Mouse (Mus musculus): ENCODE data around the gene Fastk.

DNA sequence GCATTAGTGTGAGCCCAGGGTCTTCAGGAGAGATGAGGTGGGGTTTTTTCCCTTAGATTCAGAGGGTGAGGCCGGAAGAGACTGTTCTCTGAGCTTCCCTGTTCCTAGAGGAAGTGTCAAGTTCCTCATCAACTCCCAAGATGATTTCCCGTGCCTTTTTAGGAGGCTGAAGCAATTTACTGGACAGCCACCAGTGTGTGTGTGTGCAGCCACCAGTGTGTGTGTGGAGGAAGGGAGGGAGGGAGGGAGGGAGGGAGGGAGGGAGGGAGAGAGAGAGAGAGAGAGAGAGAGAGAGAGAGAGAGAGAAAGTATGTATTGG is 8.9 kb upstream of the Fastk start:
- TF ChIP-seq POLR2A (IDR thresholded peaks at IDR 0.05; ENCODE audit: low read depth, low read length): no peak
- no peak for TF ChIP-seq CTCF (IDR thresholded peaks at IDR 0.05; ENCODE audit: borderline replicate concordance, insufficient read depth, low read length)
